Mouse (Mus musculus) lung, embryonic 14.5 days (tissue): ENCODE results near the gene Egln1. TPM values are rescaled to one million over a fixed set of nuclear protein-coding genes. Genes with fewer than 3 reads are reported as not detected.
A peak's percentile ranks its signal among the peaks of the same experiment; 100 is the strongest.

Source experiments
- ATAC-seq: fragments of 200-750 bp; cut with Nextera tagmentation; 2 replicates; pipeline ENCODE4 v1.8.0; 2017; ENCODE audit warnings: mild to moderate bottlenecking, moderate TSS enrichment, moderate library complexity; ENCODE audit not compliant: insufficient read depth
- DNase-seq: peaks from one replicate; pipeline ENCODE4 v3.0.0-alpha.2; 2015
- H3K27ac ChIP-seq: fragments of 300-500 bp; sonication (generic); 2 replicates; pipeline ENCODE4 v1.5.1; 2014; ENCODE audit warnings: low read depth, mild to moderate bottlenecking, moderate library complexity
- H3K27me3 ChIP-seq: fragments of 300-500 bp; sonication (generic); 2 replicates; pipeline ENCODE4 v1.6.1; 2014; ENCODE audit warnings: low read length, control low read depth; ENCODE audit not compliant: insufficient read depth
- H3K36me3 ChIP-seq: fragments of 300-500 bp; sonication (generic); 2 replicates; pipeline ENCODE4 v1.6.1; 2014; ENCODE audit warnings: control low read depth; ENCODE audit not compliant: insufficient read depth
- H3K4me1 ChIP-seq: fragments of 300-500 bp; sonication (generic); 2 replicates; pipeline ENCODE4 v1.6.1; 2014; ENCODE audit warnings: antibody characterized with exemption, control low read depth; ENCODE audit not compliant: insufficient read depth
- H3K4me2 ChIP-seq: fragments of 300-500 bp; sonication (generic); 2 replicates; pipeline ENCODE4 v1.6.1; 2014; ENCODE audit warnings: mild to moderate bottlenecking
- H3K4me3 ChIP-seq: fragments of 300-500 bp; sonication (generic); 2 replicates; pipeline ENCODE4 v1.5.1; 2014; ENCODE audit warnings: low read depth, low read length
- H3K9ac ChIP-seq: fragments of 300-500 bp; sonication (generic); 2 replicates; pipeline ENCODE4 v1.6.1; 2014
- H3K9me3 ChIP-seq: fragments of 300-500 bp; sonication (generic); 2 replicates; pipeline ENCODE4 v1.6.1; 2016; ENCODE audit warnings: low read depth, low read length, control low read depth
- CTCF ChIP-seq: IDR thresholded peaks from 2 replicates; pipeline ENCODE4 v1.5.1; 2016; ENCODE audit warnings: antibody characterized with exemption, low read depth
- WGBS: fragments of 180-500 bp; shearing (Covaris S2); extraction: QIAGEN DNeasy Blood & Tissue Kit; methylation state at CpG from one replicate; pipeline ENCODE4 v1.1.7; 2014; 5-methylcytosine and 5-hydroxymethylcytosine counted together
- polyA plus RNA-seq: library from polyadenylated mRNA; unstranded; fragments of >200 nt; fragmentation: Nextera tagmentation; extraction: Ambion mirVana; gene quantifications from 2 replicates; pipeline ENCODE4 v1.2.1, GENCODE M21; 2014

Gene Egln1
- polyA plus RNA-seq, 1 experiment from 2014 or later, result 14.4 TPM

- TF ChIP-seq CTCF, result no peak
- Histone ChIP-seq H3K9ac (no peak overlapping the region), H3K27ac (peak overlapping the region; percentile 59; the same call in 1 of the 2 replicates), H3K4me1 (0 out of 2 replicates have a peak, but pooled peaks cover 4% of the 10 kb centered on the region), H3K9me3 (no peaks in the 10 kb centered on the region), H3K27me3 (no peaks in the 10 kb centered on the region), H3K4me3 (no peak overlapping the region), H3K4me2 (peak overlapping the region; percentile 21), H3K36me3 (no peaks in the 10 kb centered on the region)
- no peak for DNase-seq
- 29% methylated on average over 8 of the region's 8 CpGs for WGBS
- peak; percentile 40; the same call in 1 of the 2 replicates for ATAC-seq
These were observed 10.5 kb upstream of the Egln1 start for GRCm38 (mm10) chr8:124959462-124960225.

- Histone ChIP-seq H3K4me3 (no peak overlapping the region), H3K9ac (no peak overlapping the region), H3K36me3 (no peaks in the 10 kb centered on the region), H3K4me2 (no peak overlapping the region), H3K4me1 (peaks cover 6% of the 10 kb centered on the region), H3K9me3 (no peaks in the 10 kb centered on the region), H3K27ac (no peak overlapping the region), H3K27me3 (no peaks in the 10 kb centered on the region)
- WGBS, result 65% methylated on average over 8 of the region's 8 CpGs
- ATAC-seq, result no peak
- DNase-seq, result no peak
- no peak for TF ChIP-seq CTCF
These were observed 5.5 kb upstream of the Egln1 start for GRCm38 (mm10) chr8:124954572-124955082.

DNA sequence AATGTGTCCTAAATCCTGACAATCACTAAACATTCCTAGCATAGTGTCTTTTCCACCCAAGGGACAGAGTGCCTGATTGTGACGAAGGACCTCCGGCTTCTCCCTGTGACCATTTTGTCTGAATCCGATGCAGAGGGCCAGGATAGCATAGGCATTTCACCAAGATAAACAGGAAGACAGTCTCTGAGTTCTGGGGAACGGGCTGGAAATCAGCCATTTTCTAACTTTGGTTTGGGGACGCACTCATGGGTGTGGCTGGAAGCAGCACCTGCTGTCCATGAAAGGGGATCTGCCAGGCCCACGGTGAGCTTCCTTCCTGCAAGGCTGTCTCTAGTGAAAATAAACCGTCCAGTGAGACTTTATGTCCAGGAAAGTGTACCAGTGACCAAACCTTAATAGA, 4.1 kb upstream of the Egln1 start:
- H3K36me3 ChIP-seq, result no peaks in the 10 kb centered on the region
- no peaks in the 10 kb centered on the region for H3K9me3 ChIP-seq
- no peaks in the 10 kb centered on the region for H3K27me3 ChIP-seq
- H3K9ac ChIP-seq, result no peak overlapping the region
- no peak for ATAC-seq
- peaks cover 6% of the 10 kb centered on the region for H3K4me1 ChIP-seq
- DNase-seq, result peak; percentile 37
- TF ChIP-seq CTCF, result no peak
- WGBS, result 68% methylated on average over 7 of the region's 7 CpGs
- H3K27ac ChIP-seq, result no peak overlapping the region
- no peak overlapping the region for H3K4me2 ChIP-seq
- H3K4me3 ChIP-seq, result no peak overlapping the region

GRCm38 (mm10) chr8:124950865-124951264, 1.7 kb upstream of the Egln1 start:
- H3K27ac ChIP-seq, result no peak overlapping the region
- H3K9ac ChIP-seq, result no peak overlapping the region
- no peaks in the 10 kb centered on the region for H3K36me3 ChIP-seq
- 46% methylated on average over 2 of the region's 2 CpGs for WGBS
- peaks cover 13% of the 10 kb centered on the region for H3K4me1 ChIP-seq
- ATAC-seq (no peak), DNase-seq (no peak)
- H3K4me2 ChIP-seq, result peak overlapping the region; percentile 92
- TF ChIP-seq CTCF, result no peak
- H3K27me3 ChIP-seq, result no peaks in the 10 kb centered on the region
- H3K4me3 ChIP-seq, result peak overlapping the region; percentile 68
- H3K9me3 ChIP-seq, result no peaks in the 10 kb centered on the region

GRCm38 (mm10) chr8:124950069-124950456, 939 bp upstream of the Egln1 start:
- Histone ChIP-seq H3K4me1 (peaks cover 13% of the 10 kb centered on the region), H3K27ac (peak overlapping the region; percentile 98), H3K9ac (peak overlapping the region; percentile 94), H3K4me3 (peak overlapping the region; percentile 68), H3K27me3 (no peaks in the 10 kb centered on the region), H3K9me3 (no peaks in the 10 kb centered on the region), H3K36me3 (no peaks in the 10 kb centered on the region), H3K4me2 (peak overlapping the region; percentile 92)
- DNase-seq (peak; percentile 24), ATAC-seq (no peak)
- 22% methylated on average over 10 of the region's 10 CpGs for WGBS
- no peak for TF ChIP-seq CTCF

- Histone ChIP-seq H3K27ac (peak overlapping the region; percentile 98), H3K36me3 (0 out of 2 replicates have a peak, but pooled peaks cover 4% of the 10 kb centered on the region), H3K4me3 (peak overlapping the region; percentile 83), H3K9ac (peak overlapping the region; percentile 94), H3K4me2 (peak overlapping the region; percentile 92), H3K27me3 (no peaks in the 10 kb centered on the region), H3K9me3 (no peaks in the 10 kb centered on the region), H3K4me1 (peaks cover 13% of the 10 kb centered on the region)
- under 1% methylated on average over 48 of the region's 62 CpGs for WGBS
- no peak for TF ChIP-seq CTCF
- DNase-seq, result peak; percentile 66
- ATAC-seq, result peak; percentile 40; the same call in 1 of the 2 replicates
These were observed 402 bp downstream of the Egln1 start for GRCm38 (mm10) chr8:124948733-124949111.

DNA sequence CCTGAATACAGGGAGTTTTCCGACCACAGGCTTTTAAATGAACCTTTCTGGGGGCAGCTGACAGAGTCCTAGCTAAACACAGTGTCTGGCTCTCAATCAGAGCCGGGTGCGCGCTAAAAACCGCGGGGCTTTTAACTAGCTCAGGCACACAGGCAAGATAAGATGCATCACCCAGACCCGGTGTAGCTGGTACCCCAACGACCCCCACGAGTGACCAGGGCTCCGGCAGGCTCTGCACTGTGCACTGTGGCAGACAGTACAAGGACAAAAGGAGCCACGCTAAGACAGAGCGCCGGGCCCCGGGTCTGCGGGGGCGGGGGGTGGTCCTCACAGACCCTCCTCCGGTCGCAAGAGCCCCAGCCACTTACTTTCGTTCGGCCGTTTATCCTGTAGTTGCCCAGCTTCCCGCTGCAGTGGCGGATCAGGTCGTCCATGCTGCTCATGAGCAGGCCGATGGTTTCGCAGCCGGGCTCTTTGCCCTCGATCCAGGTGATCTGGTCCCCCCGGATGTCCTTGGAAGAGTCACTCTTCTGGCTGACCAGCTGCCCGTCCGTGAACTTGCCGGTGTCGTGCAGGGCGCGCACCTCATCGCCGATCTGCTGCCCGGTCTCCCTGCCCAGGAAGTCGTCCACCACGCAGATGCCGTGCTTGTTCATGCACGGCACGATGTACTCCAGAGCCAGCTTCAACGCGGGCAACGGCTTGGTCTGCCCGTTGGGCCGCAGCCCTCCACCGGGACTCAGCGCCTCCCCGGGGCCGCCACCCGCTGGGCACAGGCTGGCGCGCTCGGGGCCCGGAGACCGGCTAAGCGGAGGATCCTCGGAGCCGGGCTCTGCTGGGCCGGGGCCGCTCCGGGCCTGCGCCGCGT, 1.0 kb downstream of the Egln1 start:
- Histone ChIP-seq H3K4me1 (peaks cover 13% of the 10 kb centered on the region), H3K27ac (peak overlapping the region; percentile 98), H3K36me3 (0 out of 2 replicates have a peak, but pooled peaks cover 4% of the 10 kb centered on the region), H3K4me2 (peak overlapping the region; percentile 92), H3K27me3 (no peaks in the 10 kb centered on the region), H3K9ac (peak overlapping the region; percentile 94), H3K9me3 (no peaks in the 10 kb centered on the region), H3K4me3 (peak overlapping the region; percentile 83)
- DNase-seq (peak; percentile 59), ATAC-seq (peak; percentile 43)
- under 1% methylated on average over 67 of the region's 67 CpGs for WGBS
- no peak for TF ChIP-seq CTCF
